Mouse (Mus musculus) inflammation-experienced regulatory T-cells, adult 6 months (primary cell): ENCODE measurements around the gene C1qtnf5. TPM values are rescaled to one million over a fixed set of nuclear protein-coding genes. Genes with fewer than 3 reads are reported as not detected.
A peak's percentile ranks its signal among the peaks of the same experiment; 100 is the strongest.

ENCODE experiments used
- ATAC-seq: one replicate; pipeline ENCODE4 v1.8.0; 2017
- polyA plus RNA-seq, 3 experiments: library from polyadenylated mRNA; unstranded; fragments of 100-300 nt; shearing (Covaris generic); gene quantifications; one replicate each; pipeline ENCODE4 v1.2.1; 2017

The C1qtnf5 gene
- polyA plus RNA-seq, 3 experiments from 2014 or later: not detected

- ATAC-seq: no peak
Observed at GRCm38 (mm10) chr9:44079997-44080780, 26.9 kb upstream of the C1qtnf5 start.

- no peak for ATAC-seq
Observed at GRCm38 (mm10) chr9:44080953-44081352, 26.1 kb upstream of the C1qtnf5 start.

GRCm38 (mm10) chr9:44081581-44081980 is 25.5 kb upstream of the C1qtnf5 start:
- ATAC-seq: no peak

GRCm38 (mm10) chr9:44082266-44082665 is 24.8 kb upstream of the C1qtnf5 start:
- no peak for ATAC-seq

- ATAC-seq: no peak
Observed at GRCm38 (mm10) chr9:44083392-44084121, 23.5 kb upstream of the C1qtnf5 start.

GRCm38 (mm10) chr9:44084236-44084635 is 22.8 kb upstream of the C1qtnf5 start:
- peak; percentile 17 for ATAC-seq

- peak; percentile 14 for ATAC-seq
Observed at GRCm38 (mm10) chr9:44084659-44085229, 22.3 kb upstream of the C1qtnf5 start.

- ATAC-seq: no peak
Observed at GRCm38 (mm10) chr9:44085276-44085675, 21.8 kb upstream of the C1qtnf5 start.

- ATAC-seq: no peak
Observed at GRCm38 (mm10) chr9:44085741-44086665, 21.0 kb upstream of the C1qtnf5 start.

- no peak for ATAC-seq
Observed at GRCm38 (mm10) chr9:44086960-44087359, 20.1 kb upstream of the C1qtnf5 start.

- no peak for ATAC-seq
Observed at GRCm38 (mm10) chr9:44087761-44088455, 19.1 kb upstream of the C1qtnf5 start.

GRCm38 (mm10) chr9:44088877-44089608 is 18.0 kb upstream of the C1qtnf5 start:
- ATAC-seq: no peak

- no peak for ATAC-seq
Observed at GRCm38 (mm10) chr9:44093612-44094503, 13.2 kb upstream of the C1qtnf5 start.

GRCm38 (mm10) chr9:44094737-44095136 is 12.3 kb upstream of the C1qtnf5 start:
- no peak for ATAC-seq

- no peak for ATAC-seq
Observed at GRCm38 (mm10) chr9:44095781-44096180, 11.3 kb upstream of the C1qtnf5 start.

GRCm38 (mm10) chr9:44096536-44096935 is 10.5 kb upstream of the C1qtnf5 start:
- ATAC-seq: no peak

- ATAC-seq: no peak
Observed at GRCm38 (mm10) chr9:44101490-44101889, 5.6 kb upstream of the C1qtnf5 start, which contains the start of gene Mfrp. Gene Mfrp (plus strand): TSS chr9:44101729.

GRCm38 (mm10) chr9:44104881-44105280 is 2.2 kb upstream of the C1qtnf5 start:
- ATAC-seq: no peak

- no peak for ATAC-seq
Observed at GRCm38 (mm10) chr9:44105781-44106180, 1.3 kb upstream of the C1qtnf5 start.

GRCm38 (mm10) chr9:44106182-44106581 is 863 bp upstream of the C1qtnf5 start:
- ATAC-seq: no peak
